In genomic region chr15:97664981-97665668, GRCm38 (mm10) we compare ENCODE assay signal across 10 mouse cellular contexts. TPM values are rescaled to one million over a fixed set of nuclear protein-coding genes. Genes with fewer than 3 reads are reported as not detected.
A peak's percentile ranks its signal among the peaks of the same experiment; 100 is the strongest.
DNase-seq lines count a peak whose midpoint lies in the region; ATAC-seq and TF ChIP-seq lines count a peak whose summit lies in the region.
"Had no signal": no experiment of that assay in that cellular context is flagged by ENCODE, and none has a peak within 500 bp of the region (broad histone marks: within the 10 kb centered on the region; RNA-seq: fewer than 3 reads in every experiment).

No protein-coding gene starts in this region.

- H3K9me3 ChIP-seq in heart, postnatal 0 days (replicated peaks; ENCODE audit: control insufficient read depth, low read length) = no peaks in the 10 kb centered on the region
- no peaks in the 10 kb centered on the region for H3K9me3 ChIP-seq in heart, embryonic 12.5 days (replicated peaks)

- TF ChIP-seq CTCF in heart, postnatal 0 days (IDR thresholded peaks at IDR 0.05; ENCODE audit: low read depth) = peak; percentile 53

- whole genome bisulfite sequencing in heart, postnatal 0 days = 64% methylated on average over 16 of the region's 16 CpGs
- WGBS in heart, embryonic 12.5 days = 61% methylated on average over 16 of the region's 16 CpGs

- H3K36me3 ChIP-seq in heart, postnatal 0 days (replicated peaks; ENCODE audit: control insufficient read depth, insufficient read depth, low read length) = no peaks in the 10 kb centered on the region
- no peaks in the 10 kb centered on the region for H3K36me3 ChIP-seq in heart, embryonic 12.5 days

- no peak for ATAC-seq in heart, postnatal 0 days (ENCODE audit: insufficient read depth, low read depth)
- ATAC-seq in heart, embryonic 12.5 days (ENCODE audit: insufficient number of reproducible peaks, low FRiP score) = no peak
- 0 out of 2 replicates have a peak, but pooled peaks have one; percentile 35 for ATAC-seq in erythroid progenitor cell, adult 5-6 weeks (replicated peaks; ENCODE audit: low FRiP score, poor library complexity, severe bottlenecking)

- no peak overlapping the region for H3K9ac ChIP-seq in heart, postnatal 0 days (replicated peaks; ENCODE audit: low read depth, low read length)
- H3K9ac ChIP-seq in heart, embryonic 12.5 days = no peak overlapping the region

- peak; percentile 11 for DNase-seq in heart, postnatal 0 days (ENCODE audit: low spot score)
- peak; percentile 61 for DNase-seq in thymus, postnatal 4 days
- no peak for DNase-seq in thymus, postnatal 10 days (ENCODE audit: low spot score in 2 of 2)
- no peak for DNase-seq in right cerebral cortex, postnatal 36 days (ENCODE audit: low spot score in 2 of 2)
- DNase-seq in left cerebral cortex, adult 9 months (ENCODE audit: low spot score in 2 of 2) = no peak
- DNase-seq in gastrocnemius, adult 8-10 months (ENCODE audit: low spot score in 2 of 2) = no peak
- DNase-seq: adrenal gland, postnatal 14 days; gastrocnemius, postnatal 25 days had no signal

- H3K4me1 ChIP-seq in heart, postnatal 0 days (ENCODE audit: control insufficient read depth, insufficient read depth) = 0 out of 2 replicates have a peak, but pooled peaks cover 1% of the 10 kb centered on the region
- peaks cover 2% of the 10 kb centered on the region; the same call in 1 of the 2 replicates for H3K4me1 ChIP-seq in heart, embryonic 12.5 days (replicated peaks)

- H3K4me3 ChIP-seq in heart, postnatal 0 days (ENCODE audit: low read depth, low read length) = no peak overlapping the region
- no peak overlapping the region for H3K4me3 ChIP-seq in heart, embryonic 12.5 days

- TF ChIP-seq EP300 in heart, postnatal 0 days (IDR thresholded peaks at IDR 0.05; ENCODE audit: low read depth) = no peak

- no peak overlapping the region for H3K27ac ChIP-seq in heart, postnatal 0 days (ENCODE audit: low read depth)
- no peak overlapping the region for H3K27ac ChIP-seq in heart, embryonic 12.5 days (ENCODE audit: poor library complexity, severe bottlenecking)

- H3K4me2 ChIP-seq in heart, postnatal 0 days (ENCODE audit: low read depth, low read length) = no peak overlapping the region
- no peak overlapping the region for H3K4me2 ChIP-seq in heart, embryonic 12.5 days

- no peaks in the 10 kb centered on the region for H3K27me3 ChIP-seq in heart, postnatal 0 days (ENCODE audit: control insufficient read depth, insufficient read depth, low read length)
- H3K27me3 ChIP-seq in heart, embryonic 12.5 days (replicated peaks) = no peaks in the 10 kb centered on the region

RNA-seq across cellular contexts. Expression of gene Rpap3, which starts 40.5 kb away (rescaled TPM):
- total RNA-seq in heart, postnatal 0 days (2014; rRNA removed; ENCODE audit: low replicate concordance) = 14.7 and 23.0 TPM in 2 replicates
- 18.5 and 19.5 TPM in 2 replicates for polyA plus RNA-seq in heart, postnatal 0 days (2015; fragmentation: Nextera tagmentation; extraction: Ambion mirVana)
- 21.5 and 23.7 TPM in 2 replicates for polyA plus RNA-seq in heart, embryonic 12.5 days (2016; fragmentation: Nextera tagmentation; extraction: Ambion mirVana)
- 4.2 and 5.0 TPM in 2 replicates for total RNA-seq in erythroid progenitor cell, adult 5-6 weeks (2015; ENCODE audit: low replicate concordance)
- 6.4 and 6.6 TPM in 2 replicates for total RNA-seq in erythroid progenitor cell, adult 5-6 weeks (2017; ENCODE audit: low replicate concordance)
- total RNA-seq in gastrocnemius, adult 8-10 months (2022) = 10 to 100 TPM; 12.5 to 13.9 (median 12.8) TPM

Comparison
In these comparisons a context has a peak if more than half of its experiments do, and no peak if none do; other contexts are left out.
1. DNase-seq: peak in heart, postnatal 0 days (single experiment) and thymus, postnatal 4 days (single experiment); none in thymus, postnatal 10 days (0 of 2), right cerebral cortex, postnatal 36 days (0 of 2), left cerebral cortex, adult 9 months (0 of 2) and gastrocnemius, adult 8-10 months (0 of 2).